Mouse (Mus musculus) limb, embryonic 10.5 days (tissue): Measurements from ENCODE around the gene Cd300e. TPM values are rescaled to one million over a fixed set of nuclear protein-coding genes. Genes with fewer than 3 reads are reported as not detected.
"Not testable (repeated sequence)": the region's sequence is repeated elsewhere in the genome, so short reads cannot be mapped to it uniquely, and the experiment has no call there.

Source experiments
- DNase-seq: peaks from one replicate; pipeline ENCODE4 v3.0.0-alpha.2; 2017; ENCODE audit warnings: low spot score
- H3K27ac ChIP-seq: fragments of 300-500 bp; sonication (generic); 2 replicates; pipeline ENCODE4 v1.5.1; 2016; ENCODE audit warnings: mild to moderate bottlenecking
- H3K27me3 ChIP-seq: fragments of 300-500 bp; sonication (generic); 2 replicates; pipeline ENCODE4 v1.6.1; 2016; ENCODE audit warnings: low read depth, mild to moderate bottlenecking; ENCODE audit not compliant: poor library complexity, severe bottlenecking
- H3K36me3 ChIP-seq: fragments of 300-500 bp; sonication (generic); 2 replicates; pipeline ENCODE4 v1.6.1; 2016; ENCODE audit warnings: mild to moderate bottlenecking, moderate library complexity
- H3K4me1 ChIP-seq: fragments of 300-500 bp; sonication (generic); 2 replicates; pipeline ENCODE4 v1.6.1; 2016
- H3K4me3 ChIP-seq: fragments of 300-500 bp; sonication (generic); 2 replicates; pipeline ENCODE4 v1.5.1; 2016; ENCODE audit warnings: mild to moderate bottlenecking, moderate library complexity
- H3K9me3 ChIP-seq: fragments of 300-500 bp; sonication (generic); replicated peaks from 2 replicates; pipeline ENCODE4 v1.6.1; 2016; ENCODE audit warnings: mild to moderate bottlenecking
- WGBS: fragments of 180-500 bp; shearing (Covaris S2); methylation state at CpG from one replicate; pipeline ENCODE4 v1.1.7; 2016; 5-methylcytosine and 5-hydroxymethylcytosine counted together
- polyA plus RNA-seq: library from polyadenylated mRNA; unstranded; fragments of >200 nt; fragmentation: Nextera tagmentation; extraction: Ambion mirVana; gene quantifications from 2 replicates; pipeline ENCODE4 v1.2.1, GENCODE M21; 2016

The Cd300e gene
- polyA plus RNA-seq, 1 experiment from 2014 or later: not detected

GRCm38 (mm10) chr11:115037669-115038068 is 24.3 kb downstream of the Cd300e start, which contains the start of gene Cd300ld5:
Gene Cd300ld5, minus strand, starts transcription at chr11:115037769.
- H3K27ac ChIP-seq, DNase-seq, H3K27me3 ChIP-seq, H3K9me3 ChIP-seq, H3K4me3 ChIP-seq, H3K4me1 ChIP-seq, H3K36me3 ChIP-seq: not testable (repeated sequence)
- WGBS: no CpG with 5 or more reads among the region's 6 CpGs

- DNase-seq, H3K4me1 ChIP-seq, H3K36me3 ChIP-seq, H3K27me3 ChIP-seq, H3K4me3 ChIP-seq, H3K9me3 ChIP-seq, H3K27ac ChIP-seq: not testable (repeated sequence)
- WGBS: no CpG with 5 or more reads among the region's 6 CpGs
Measured at GRCm38 (mm10) chr11:115026912-115027311, 35.1 kb downstream of the Cd300e start, which contains the start of gene Cd300ld4. Gene Cd300ld4, minus strand, starts transcription at chr11:115027012.

- WGBS: no CpG with 5 or more reads among the region's 7 CpGs
- H3K9me3 ChIP-seq, H3K4me1 ChIP-seq, H3K27ac ChIP-seq, H3K4me3 ChIP-seq, DNase-seq, H3K36me3 ChIP-seq, H3K27me3 ChIP-seq: not testable (repeated sequence)
Measured at GRCm38 (mm10) chr11:115016093-115016492, 45.9 kb downstream of the Cd300e start, which contains the start of gene Cd300ld2. Gene Cd300ld2, minus strand, starts transcription at chr11:115016193.

- 89% methylated on average over 5 of the region's 5 CpGs for WGBS
- H3K4me1 ChIP-seq: no peaks in the 10 kb centered on the region
- DNase-seq: no peak
- peaks cover 5% of the 10 kb centered on the region; the same call in 1 of the 2 replicates for H3K27me3 ChIP-seq
- H3K4me3 ChIP-seq: no peak overlapping the region
- H3K36me3 ChIP-seq: no peaks in the 10 kb centered on the region
- H3K9me3 ChIP-seq: no peaks in the 10 kb centered on the region
- H3K27ac ChIP-seq: no peak overlapping the region
Measured at GRCm38 (mm10) chr11:115004070-115004469, 57.9 kb downstream of the Cd300e start.

Other genes starting within 250 kb of the Cd300e start
- 40.7 and 50.1 TPM in 2 replicates for gene Gprc5c, start 211.0 kb downstream of the Cd300e start, polyA plus RNA-seq
- gene Cd300a, start 172.1 kb downstream of the Cd300e start, polyA plus RNA-seq: 0.49 and 0.67 TPM in 2 replicates
- gene Cd300lb, start 127.8 kb downstream of the Cd300e start, polyA plus RNA-seq: not detected in 2 replicates
- not detected in 2 replicates for gene Cd300c, start 93.0 kb downstream of the Cd300e start, polyA plus RNA-seq
- not detected in 2 replicates for gene Cd300ld, start 72.3 kb downstream of the Cd300e start, polyA plus RNA-seq
- gene Cd300c2, start 60.3 kb downstream of the Cd300e start, polyA plus RNA-seq: 0.51 TPM in 1 of 2 replicates, not detected in the other
- not detected in 2 replicates for gene Cd300ld2, start 46.0 kb downstream of the Cd300e start, polyA plus RNA-seq
- gene Cd300ld4, start 35.2 kb downstream of the Cd300e start, polyA plus RNA-seq: not detected in 2 replicates
- gene Cd300ld5, start 24.4 kb downstream of the Cd300e start, polyA plus RNA-seq: not detected in 2 replicates
- gene Cd300ld3, start 13.8 kb downstream of the Cd300e start, polyA plus RNA-seq: not detected in 2 replicates
- 0.95 and 1.8 TPM in 2 replicates for gene Rab37, start 29.3 kb upstream of the Cd300e start, polyA plus RNA-seq
- gene Cd300lf, start 71.8 kb upstream of the Cd300e start, polyA plus RNA-seq: 0.06 TPM in 1 of 2 replicates, not detected in the other
- gene Slc9a3r1, start 101.2 kb upstream of the Cd300e start, polyA plus RNA-seq: 30.7 and 32.2 TPM in 2 replicates
- 9.1 and 9.8 TPM in 2 replicates for gene Tmem104, start 125.3 kb upstream of the Cd300e start, polyA plus RNA-seq
- gene Nat9, start 125.7 kb upstream of the Cd300e start, polyA plus RNA-seq: 15.6 and 22.7 TPM in 2 replicates
- gene Grin2c, start 205.1 kb upstream of the Cd300e start, polyA plus RNA-seq: 0.11 and 0.34 TPM in 2 replicates
- gene Fdxr, start 214.9 kb upstream of the Cd300e start, polyA plus RNA-seq: 18.2 and 19.3 TPM in 2 replicates
- 0.06 and 0.13 TPM in 2 replicates for gene Fads6, start 235.5 kb upstream of the Cd300e start, polyA plus RNA-seq
- not detected in 2 replicates for gene Otop2, start 245.0 kb upstream of the Cd300e start, polyA plus RNA-seq